Mouse (Mus musculus): ENCODE data around the gene Slc1a3.

- TF ChIP-seq CTCF (IDR thresholded peaks at IDR 0.05; ENCODE audit: low read depth, low read length) = peak; percentile 80
- no peak for TF ChIP-seq GATA1 (IDR thresholded peaks at IDR 0.05; ENCODE audit: borderline replicate concordance, low read length)
These were observed 121.0 kb downstream of the Slc1a3 start for GRCm38 (mm10) chr15:8589503-8590116.

All from G1E (cell line).